Mouse (Mus musculus) small intestine, adult 2 months (tissue): ENCODE results near the gene Plekhg1.

Experiments used
- CTCF ChIP-seq: fragments of 200-500 bp; IDR thresholded peaks from 2 replicates; pipeline ENCODE4 v1.5.1; 2012; ENCODE audit warnings: low read depth, mild to moderate bottlenecking, control low read depth, inconsistent platforms, low read length, moderate library complexity, mixed read lengths; ENCODE audit not compliant: insufficient replicate concordance, insufficient read length; ENCODE audit errors: extremely low read depth
- POLR2A ChIP-seq: fragments of 200-500 bp; IDR thresholded peaks from 2 replicates; pipeline ENCODE4 v1.6.1; 2012; ENCODE audit warnings: low read depth, mild to moderate bottlenecking, control low read depth, inconsistent platforms, low read length, moderate library complexity

DNA sequence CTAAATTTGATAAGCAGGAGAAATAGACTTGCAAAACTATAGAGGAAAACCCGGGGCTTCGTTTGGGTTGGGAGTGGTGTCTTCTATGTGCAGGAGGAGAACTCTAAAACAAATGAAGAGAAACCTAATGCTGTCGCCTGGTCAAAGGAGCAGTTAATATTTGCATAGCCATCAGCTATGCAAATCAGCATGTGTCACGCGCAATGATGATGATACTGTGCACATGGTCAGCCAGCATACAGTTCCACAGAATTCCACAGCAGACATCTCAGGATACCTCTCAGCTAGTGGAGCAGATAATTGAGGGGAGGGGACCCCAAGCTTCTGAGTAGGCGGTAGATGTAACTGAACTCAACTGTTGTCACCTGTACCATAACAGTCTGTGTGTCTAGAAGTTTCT, 133.3 kb downstream of the Plekhg1 start:
- TF ChIP-seq CTCF (no peak), POLR2A (no peak)
